Mouse (Mus musculus): ENCODE data around the gene AU022252. TPM values are rescaled to one million over a fixed set of nuclear protein-coding genes. Genes with fewer than 3 reads are reported as not detected.

Gene AU022252
- polyA plus RNA-seq, 1 experiment, result 10.0 TPM

DNA sequence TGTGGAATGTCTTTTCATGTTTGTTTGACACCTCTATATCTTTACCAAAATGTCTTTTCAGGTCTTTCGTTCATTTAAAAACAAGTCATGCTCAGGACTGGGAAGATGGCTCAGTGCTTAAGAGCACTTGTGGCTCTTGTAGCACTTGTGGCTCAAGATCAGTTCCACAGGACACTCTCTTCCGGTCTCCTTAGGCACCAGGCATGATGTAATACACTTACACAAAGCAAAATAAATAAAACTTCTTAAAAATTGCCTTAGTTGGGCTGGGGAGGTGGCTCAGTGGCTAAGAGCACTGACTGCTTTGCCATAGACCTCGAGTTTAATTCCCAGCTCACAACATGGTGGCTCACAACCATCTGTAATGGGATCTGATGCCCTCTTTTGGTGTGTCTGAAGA, 71.2 kb downstream of the AU022252 start:
- Histone ChIP-seq H3ac (ENCODE audit: control insufficient read depth, insufficient read length, low read depth) (no peak overlapping the region), H3K79me3 (ENCODE audit: low read depth) (no peaks in the 10 kb centered on the region), H3K4me3 (ENCODE audit: insufficient read depth, poor library complexity, severe bottlenecking) (no peak overlapping the region), H3K27me3 (ENCODE audit: control insufficient read depth, insufficient read depth, insufficient read length) (no peaks in the 10 kb centered on the region), H3K79me2 (ENCODE audit: control insufficient read depth, insufficient read depth) (no peaks in the 10 kb centered on the region), H3K36me3 (ENCODE audit: control insufficient read depth, insufficient read depth) (no peaks in the 10 kb centered on the region)
- TF ChIP-seq CEBPB (IDR thresholded peaks at IDR 0.05; ENCODE audit: low read depth) (no peak), MAX (IDR thresholded peaks at IDR 0.05) (no peak), USF1 (IDR thresholded peaks at IDR 0.05; ENCODE audit: low read depth) (no peak), MYOG (IDR thresholded peaks at IDR 0.05; ENCODE audit: control insufficient read depth, extremely low read depth, insufficient read length) (no peak), MYOD1 (IDR thresholded peaks at IDR 0.05; ENCODE audit: control insufficient read depth, insufficient read length, low read depth) (no peak), FOSL1 (IDR thresholded peaks at IDR 0.05; ENCODE audit: insufficient read depth, low read length, poor library complexity, severe bottlenecking) (no peak), CTCF (IDR thresholded peaks at IDR 0.05; ENCODE audit: control insufficient read depth, insufficient read depth, insufficient read length) (no peak)

DNA sequence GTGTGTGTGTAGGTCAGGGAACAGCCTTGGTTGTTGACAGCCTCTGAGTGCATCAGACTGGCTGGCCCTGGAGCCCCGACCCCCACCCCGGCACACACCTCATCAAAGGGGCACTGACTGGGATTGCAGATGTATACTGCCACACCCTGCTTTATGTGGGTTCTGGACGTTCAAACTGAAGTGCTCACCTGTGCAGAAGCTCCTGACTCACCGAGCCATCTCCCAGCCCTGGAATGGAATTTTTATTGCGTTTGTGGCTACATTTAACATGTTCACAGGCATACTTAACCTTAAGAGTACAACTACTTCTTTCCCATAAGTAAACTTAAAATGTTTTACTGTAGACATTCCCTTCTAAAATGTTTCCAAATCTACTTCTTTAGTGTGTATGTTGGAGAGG, 74.6 kb downstream of the AU022252 start:
- no peaks in the 10 kb centered on the region for H3K27me3 ChIP-seq (ENCODE audit: control insufficient read depth, insufficient read depth, insufficient read length)
- H3ac ChIP-seq (ENCODE audit: control insufficient read depth, insufficient read length, low read depth), result no peak overlapping the region
- no peaks in the 10 kb centered on the region for H3K36me3 ChIP-seq (ENCODE audit: control insufficient read depth, insufficient read depth)
- H3K4me3 ChIP-seq (ENCODE audit: insufficient read depth, poor library complexity, severe bottlenecking), result no peak overlapping the region
- H3K79me3 ChIP-seq (ENCODE audit: low read depth), result no peaks in the 10 kb centered on the region
- H3K79me2 ChIP-seq (ENCODE audit: control insufficient read depth, insufficient read depth), result no peaks in the 10 kb centered on the region
- TF ChIP-seq CEBPB (IDR thresholded peaks at IDR 0.05; ENCODE audit: low read depth), result no peak

DNA sequence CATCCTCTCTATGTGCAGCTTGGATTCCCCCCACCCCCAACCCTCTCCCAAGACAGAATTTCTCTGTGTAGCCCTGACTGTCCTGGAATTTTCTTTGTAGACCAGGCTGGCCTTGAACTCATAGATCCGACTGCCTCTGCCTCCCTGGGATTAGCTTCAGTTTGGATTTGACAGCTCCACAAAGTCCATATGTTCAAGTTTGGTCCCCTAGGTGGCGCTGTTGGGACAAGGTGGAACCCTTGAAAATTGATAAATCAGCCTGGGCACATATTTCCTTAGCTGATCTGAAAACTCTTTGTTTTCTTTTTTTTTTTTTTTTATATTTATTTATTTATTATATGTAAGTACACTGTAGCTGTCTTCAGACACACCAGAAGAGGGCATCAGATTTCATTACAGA, 75.3 kb downstream of the AU022252 start:
- Histone ChIP-seq H3ac (ENCODE audit: control insufficient read depth, insufficient read length, low read depth) (no peak overlapping the region), H3K27me3 (ENCODE audit: control insufficient read depth, insufficient read depth, insufficient read length) (no peaks in the 10 kb centered on the region), H3K79me2 (ENCODE audit: control insufficient read depth, insufficient read depth) (no peaks in the 10 kb centered on the region), H3K79me3 (ENCODE audit: low read depth) (no peaks in the 10 kb centered on the region), H3K36me3 (ENCODE audit: control insufficient read depth, insufficient read depth) (no peaks in the 10 kb centered on the region), H3K4me3 (ENCODE audit: insufficient read depth, poor library complexity, severe bottlenecking) (no peak overlapping the region)
- TF ChIP-seq USF1 (IDR thresholded peaks at IDR 0.05; ENCODE audit: low read depth), result no peak
- TF ChIP-seq CTCF (IDR thresholded peaks at IDR 0.05; ENCODE audit: control insufficient read depth, insufficient read depth, insufficient read length), result peak; percentile 11
- no peak for TF ChIP-seq CEBPB (IDR thresholded peaks at IDR 0.05; ENCODE audit: low read depth)
- TF ChIP-seq FOSL1 (IDR thresholded peaks at IDR 0.05; ENCODE audit: insufficient read depth, low read length, poor library complexity, severe bottlenecking), result no peak
- TF ChIP-seq MYOD1 (IDR thresholded peaks at IDR 0.05; ENCODE audit: control insufficient read depth, insufficient read length, low read depth), result no peak

Other genes with a start within 250 kb of the AU022252 start
- 49.0 TPM for gene Slc2a1, start 124.0 kb downstream of the AU022252 start, polyA plus RNA-seq (2012; fragmentation: generic; extraction: Trizol)
- gene Zfp691, start 58.5 kb downstream of the AU022252 start, polyA plus RNA-seq (2012; fragmentation: generic; extraction: Trizol), result 4.8 TPM
- 0.01 TPM for gene Ermap, start 42.7 kb downstream of the AU022252 start, polyA plus RNA-seq (2012; fragmentation: generic; extraction: Trizol)
- 76.1 TPM for gene Svbp, start 37.4 kb downstream of the AU022252 start, polyA plus RNA-seq (2012; fragmentation: generic; extraction: Trizol)
- not detected for gene Tmem269, start 14.5 kb downstream of the AU022252 start, polyA plus RNA-seq (2012; fragmentation: generic; extraction: Trizol)
- 26.1 TPM for gene P3h1, start 203 bp upstream of the AU022252 start, polyA plus RNA-seq (2012; fragmentation: generic; extraction: Trizol)
- not detected for gene Cldn19, start 22.7 kb upstream of the AU022252 start, polyA plus RNA-seq (2012; fragmentation: generic; extraction: Trizol)
- 818 TPM for gene Ybx1, start 61.9 kb upstream of the AU022252 start, polyA plus RNA-seq (2012; fragmentation: generic; extraction: Trizol)
- 68.2 TPM for gene Ppih, start 87.8 kb upstream of the AU022252 start, polyA plus RNA-seq (2012; fragmentation: generic; extraction: Trizol)
- gene Ccdc30, start 182.8 kb upstream of the AU022252 start, polyA plus RNA-seq (2012; fragmentation: generic; extraction: Trizol), result 0.22 TPM
- gene Ppcs, start 189.7 kb upstream of the AU022252 start, polyA plus RNA-seq (2012; fragmentation: generic; extraction: Trizol), result 17.9 TPM
- not detected for gene Zmynd12, start 190.1 kb upstream of the AU022252 start, polyA plus RNA-seq (2012; fragmentation: generic; extraction: Trizol)

Measured in C2C12 (cell line).